Mouse (Mus musculus): ENCODE data around the gene Nup93.

Gene Nup93

GRCm38 (mm10) chr8:94363906-94364305 is 149.5 kb downstream of the Nup93 start:
- no peak for DNase-seq (ENCODE audit: low spot score)

GRCm38 (mm10) chr8:94364686-94365312 is 150.4 kb downstream of the Nup93 start:
- DNase-seq (ENCODE audit: low spot score) = no peak

- no peak for DNase-seq (ENCODE audit: low spot score)
Observed at GRCm38 (mm10) chr8:94365410-94365981, 151.1 kb downstream of the Nup93 start.

All from testis, postnatal 10 days (tissue).